Mouse (Mus musculus) C2C12 (cell line): ENCODE results near the gene Rbbp5.

Source experiments
- CTCF ChIP-seq: IDR thresholded peaks from one replicate; pipeline ENCODE4 v1.5.1; 2011; ENCODE audit not compliant: control insufficient read depth, insufficient read depth, insufficient read length
- MAX ChIP-seq: IDR thresholded peaks from one replicate; pipeline ENCODE4 v1.6.1; 2011; ENCODE audit warnings: mild to moderate bottlenecking, control low read depth
- MYOG ChIP-seq: IDR thresholded peaks from one replicate; pipeline ENCODE4 v1.6.1; 2011; ENCODE audit not compliant: control insufficient read depth, insufficient read length; ENCODE audit errors: extremely low read depth

DNA sequence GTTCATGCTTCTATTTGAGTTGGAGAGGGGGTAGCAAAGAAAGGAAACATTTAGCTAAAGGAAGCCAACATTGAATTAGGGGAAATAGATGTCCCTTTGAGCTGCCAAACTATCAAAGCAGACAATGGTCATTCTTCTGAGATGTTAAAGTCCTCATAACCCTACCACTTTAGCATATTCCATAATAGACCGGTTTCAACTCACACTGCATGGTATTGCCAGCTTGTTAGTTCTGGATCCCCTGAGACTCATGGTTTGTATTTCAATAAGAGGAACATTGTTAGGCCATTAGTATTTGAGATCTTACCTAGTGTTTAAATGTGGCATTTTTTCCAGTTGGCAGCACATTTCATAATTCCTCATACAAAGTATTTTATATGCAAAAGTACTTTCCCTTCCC lies 40.2 kb upstream of the Rbbp5 start:
- TF ChIP-seq CTCF (no peak), MAX (no peak), MYOG (no peak)
